In the genomic region with DNA sequence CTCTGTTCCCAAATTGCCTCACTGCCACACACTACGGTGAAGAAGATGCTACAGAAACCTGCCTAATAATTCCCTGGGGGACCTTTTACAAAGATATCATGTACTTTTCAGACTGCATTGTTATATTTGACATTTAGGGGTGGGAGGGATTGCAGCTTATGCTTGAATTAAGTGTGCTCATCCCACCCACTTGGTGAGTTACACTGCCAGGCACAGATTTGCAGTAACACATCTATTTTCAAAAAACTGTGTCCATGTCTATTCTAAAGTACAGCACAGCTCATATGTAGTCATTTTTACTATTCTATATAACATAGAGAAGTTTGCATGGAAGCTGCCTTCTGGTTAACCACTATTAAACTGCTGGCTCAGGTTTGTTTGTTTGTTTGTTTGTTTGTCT, we compare ENCODE assay signal across 15 mouse cellular contexts.
"Had no signal": no experiment of that assay in that cellular context is flagged by ENCODE, and none has a peak within 500 bp of the region (broad histone marks: within the 10 kb centered on the region; RNA-seq: fewer than 3 reads in every experiment).

No protein-coding gene starts in this region.

- ATAC-seq: intestine, embryonic 16.5 days had no signal

- DNase-seq: gastrocnemius, adult 2 months; gastrocnemius, postnatal 10 days; gastrocnemius, postnatal 25 days; heart, adult 18-20 months; heart, postnatal 10 days; heart, postnatal 4 days; kidney, adult 11 months; kidney, adult 2 months; kidney, adult 9 months; kidney, postnatal 14 days; kidney, postnatal 36 days; layer of hippocampus, adult 9-11 months; layer of hippocampus, postnatal 36 days; left cerebral cortex, postnatal 4 days had no signal
